Mouse (Mus musculus) myocyte (in vitro differentiated cells): ENCODE results near the gene Stk39.

Experiments used
- CEBPB ChIP-seq: IDR thresholded peaks from 2 replicates; pipeline ENCODE4 v1.6.1; 2011; ENCODE audit warnings: mild to moderate bottlenecking, moderate library complexity; ENCODE audit not compliant: poor library complexity, insufficient read depth, severe bottlenecking
- E2F4 ChIP-seq: IDR thresholded peaks from one replicate; pipeline ENCODE4 v1.6.1; 2011; ENCODE audit warnings: mild to moderate bottlenecking, control low read depth, moderate library complexity; ENCODE audit not compliant: insufficient read depth
- MAX ChIP-seq: IDR thresholded peaks from one replicate; pipeline ENCODE4 v1.6.1; 2011; ENCODE audit warnings: low read depth, mild to moderate bottlenecking, control low read depth
- MYOG ChIP-seq, 3 experiments: IDR thresholded peaks; one replicate each; pipeline ENCODE4 v1.6.1; 2011; ENCODE audit warnings: control low read depth in 2 of 3, low read depth in 2 of 3, mild to moderate bottlenecking in 2 of 3; ENCODE audit not compliant: insufficient read length in 2 of 3, control insufficient read depth in 1 of 3, insufficient read depth in 1 of 3
- POLR2A ChIP-seq: IDR thresholded peaks from one replicate; pipeline ENCODE4 v1.6.1; 2011; ENCODE audit warnings: low read depth, mild to moderate bottlenecking, control low read depth, moderate library complexity; ENCODE audit not compliant: insufficient read length

DNA sequence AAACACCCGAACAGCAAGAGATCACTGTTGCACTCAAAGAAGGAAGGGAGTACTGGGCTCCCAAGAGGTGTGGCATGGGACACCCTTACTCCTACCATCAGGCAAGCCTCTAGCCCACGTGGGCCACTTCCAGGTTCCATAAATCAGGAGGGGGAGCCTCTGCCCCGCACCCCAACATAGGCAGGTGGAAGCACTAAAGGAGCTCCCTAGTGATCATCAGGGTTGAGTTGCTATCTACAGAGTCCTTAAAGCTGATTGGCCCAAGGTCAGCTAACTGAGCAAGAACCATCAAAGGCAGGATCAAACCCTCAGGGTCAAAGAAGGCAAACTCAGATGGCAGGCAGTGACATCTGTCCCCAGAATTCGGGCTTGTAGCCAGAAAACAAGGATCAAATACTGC is 8.3 kb downstream of the Stk39 start:
- TF ChIP-seq E2F4: no peak
- TF ChIP-seq CEBPB: no peak
- TF ChIP-seq POLR2A: no peak
- no peak for TF ChIP-seq MAX
- no peak for TF ChIP-seq MYOG (IDR thresholded peaks at IDR 0.05; ENCODE audit: control insufficient read depth in 1 of 3, insufficient read depth in 1 of 3, insufficient read length in 2 of 3, low read depth in 2 of 3)
